Mouse (Mus musculus) gastrocnemius, adult 8-10 months (tissue): ENCODE results near the gene Ablim1. TPM values are rescaled to one million over a fixed set of nuclear protein-coding genes. Genes with fewer than 3 reads are reported as not detected.

Experiments
- DNase-seq, 2 experiments: peaks; one replicate each; pipeline ENCODE4 v3.0.0; 2022; ENCODE audit warnings: low spot score in 2 of 2
- total RNA-seq, 4 experiments: library from RNA; stranded (reverse); gene quantifications; 2 replicates each; pipeline ENCODE4 v1.2.4; 2022

The Ablim1 gene
- total RNA-seq, 4 experiments from 2014 or later, result 37.8 to 51.1 (median 48.1) TPM

DNA sequence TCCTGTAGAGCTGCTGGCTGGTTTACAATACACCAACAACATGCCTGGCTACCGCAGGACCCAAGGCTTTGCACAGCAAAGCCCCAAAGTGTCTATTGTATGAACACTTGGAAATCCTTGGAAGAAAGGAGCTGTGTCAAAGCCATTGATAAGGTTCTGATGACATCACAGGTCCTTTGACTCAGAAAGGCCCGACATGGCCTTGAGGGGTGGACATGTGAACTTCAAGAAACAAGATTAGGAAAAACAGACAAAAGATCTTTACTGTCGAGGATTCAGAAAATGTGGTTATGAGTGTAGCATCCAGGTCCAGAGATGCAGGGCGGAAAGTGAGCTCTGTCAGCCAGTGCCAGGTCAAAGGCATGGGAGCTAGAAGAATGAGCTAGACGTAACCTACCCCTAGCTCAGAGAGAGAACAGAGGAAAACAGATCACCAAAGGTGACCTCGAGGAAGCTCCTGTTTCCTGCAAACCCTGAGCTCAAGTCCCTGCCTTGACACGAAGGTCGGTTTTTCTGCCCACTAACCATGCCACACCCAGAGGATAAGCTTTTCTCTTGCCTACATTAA lies 321.7 kb downstream of the Ablim1 start:
- no peak for DNase-seq

GRCm38 (mm10) chr19:56990367-56991111 lies 324.2 kb downstream of the Ablim1 start:
- no peak for DNase-seq

GRCm38 (mm10) chr19:56989171-56989570 lies 325.5 kb downstream of the Ablim1 start:
- DNase-seq, result no peak

- DNase-seq, result no peak
Measured at GRCm38 (mm10) chr19:56984229-56984628, 330.5 kb downstream of the Ablim1 start.

DNA sequence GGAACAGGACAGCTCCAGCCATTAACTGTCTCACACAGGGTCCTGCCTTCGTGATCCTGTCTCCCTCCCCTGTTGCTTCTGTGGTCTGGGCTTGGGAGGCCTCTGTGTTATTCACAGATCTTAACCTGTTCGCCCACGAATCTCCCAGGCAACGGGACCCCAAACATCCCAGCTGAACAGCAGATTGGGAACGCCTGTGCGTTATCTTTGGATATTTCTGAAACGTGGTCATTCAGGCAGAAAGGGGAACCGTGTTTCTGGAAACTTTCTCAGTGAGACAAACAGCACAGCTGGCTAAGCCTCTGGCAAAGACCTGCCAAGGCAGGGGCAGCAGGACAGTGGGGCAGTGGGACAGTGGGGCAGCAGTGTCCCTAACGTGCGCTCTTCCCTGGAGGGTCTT lies 331.0 kb downstream of the Ablim1 start:
- no peak for DNase-seq

Other genes starting within 250 kb of the Ablim1 start
- gene Fam160b1, start 45.8 kb upstream of the Ablim1 start, total RNA-seq, result 10 to 100 TPM in 3 of 4 experiments, 1 to 10 TPM in 1; 10.0 to 12.1 (median 12.0) TPM
- 1 to 10 TPM; 2.6 to 4.7 (median 4.0) TPM for gene Trub1, start 138.0 kb upstream of the Ablim1 start, total RNA-seq